Mouse (Mus musculus): ENCODE results near the gene Card6.

GRCm38 (mm10) chr15:5140357-5140756 lies 32.0 kb upstream of the Card6 start:
- TF ChIP-seq CTCF (IDR thresholded peaks at IDR 0.05; ENCODE audit: borderline replicate concordance, insufficient read depth, low read length) (no peak), POLR2A (IDR thresholded peaks at IDR 0.05; ENCODE audit: low read depth, low read length) (no peak)
